Mouse (Mus musculus) retina, adult 2 months (tissue): ENCODE results near the gene Raet1e.
"Not testable (repeated sequence)": the region's sequence is repeated elsewhere in the genome, so short reads cannot be mapped to it uniquely, and the experiment has no call there.

Experiments used
- DNase-seq: peaks from one replicate; pipeline ENCODE4 v3.0.0-alpha.2; 2012; ENCODE audit warnings: low read depth, low spot score

The Raet1e gene

DNA sequence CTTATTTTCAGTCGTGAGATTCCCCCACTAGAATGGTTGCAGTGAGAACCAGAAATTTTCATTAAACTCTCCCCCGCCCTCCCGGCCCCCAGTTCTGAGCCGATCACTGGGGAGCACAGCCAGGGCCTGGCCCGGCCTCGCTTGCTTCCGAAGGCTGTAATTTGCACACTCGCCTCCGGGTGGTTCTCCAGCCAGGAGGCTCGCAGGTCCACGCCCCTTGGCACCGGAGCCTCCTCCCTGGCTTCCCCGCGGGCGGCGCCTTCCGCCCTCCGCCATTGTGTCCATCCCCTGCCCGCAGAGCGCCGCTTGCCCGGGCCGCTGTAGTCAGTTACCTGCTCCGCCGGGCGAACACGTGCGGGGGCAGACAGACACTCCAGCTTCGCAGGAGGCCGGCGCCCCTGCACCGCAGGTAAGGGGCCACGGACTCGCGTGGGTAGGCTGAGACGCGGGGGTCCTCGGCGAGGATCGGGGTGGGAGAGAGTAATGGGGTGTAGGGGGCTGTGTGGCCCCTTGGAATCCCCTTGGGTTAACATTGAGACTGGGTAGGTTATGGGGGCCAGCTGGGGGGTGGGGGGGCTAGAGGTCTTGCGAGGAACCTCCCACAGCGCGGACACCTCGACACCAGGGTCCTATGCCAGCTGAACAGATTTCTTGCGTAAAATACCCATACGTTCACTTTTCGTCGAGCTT is at the start of gene Raet1e, which contains the start of gene H60b:
Gene Raet1e, plus strand, starts transcription at position 260 of the 690 bp plus-strand sequence.
Gene H60b, plus strand, starts transcription at position 277 of the 690 bp plus-strand sequence.
- not testable (repeated sequence) for DNase-seq

GRCm38 (mm10) chr10:22140665-22141280 is 17.6 kb upstream of the Raet1e start:
- no peak for DNase-seq

DNA sequence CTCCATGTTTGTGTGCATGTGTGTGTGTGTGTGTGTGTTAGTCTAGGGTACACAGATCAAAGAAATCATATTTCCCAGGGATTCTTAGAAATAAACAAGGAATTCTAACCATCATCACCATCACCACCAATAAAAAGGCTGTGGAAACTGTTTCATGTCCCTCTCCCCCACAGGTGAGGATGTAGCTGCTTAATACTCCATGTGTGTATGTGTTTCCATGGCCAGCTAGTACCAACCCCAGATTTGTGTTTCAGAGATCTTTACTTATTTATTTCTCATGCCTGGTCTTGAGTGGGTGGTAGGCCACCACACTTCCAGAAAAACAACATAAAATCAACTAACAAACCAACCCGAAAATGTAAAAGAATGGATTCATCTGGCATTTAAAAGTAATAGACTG is 16.2 kb upstream of the Raet1e start:
- not testable (repeated sequence) for DNase-seq

- no peak for DNase-seq
Observed at GRCm38 (mm10) chr10:22142926-22143325, 15.4 kb upstream of the Raet1e start.

DNA sequence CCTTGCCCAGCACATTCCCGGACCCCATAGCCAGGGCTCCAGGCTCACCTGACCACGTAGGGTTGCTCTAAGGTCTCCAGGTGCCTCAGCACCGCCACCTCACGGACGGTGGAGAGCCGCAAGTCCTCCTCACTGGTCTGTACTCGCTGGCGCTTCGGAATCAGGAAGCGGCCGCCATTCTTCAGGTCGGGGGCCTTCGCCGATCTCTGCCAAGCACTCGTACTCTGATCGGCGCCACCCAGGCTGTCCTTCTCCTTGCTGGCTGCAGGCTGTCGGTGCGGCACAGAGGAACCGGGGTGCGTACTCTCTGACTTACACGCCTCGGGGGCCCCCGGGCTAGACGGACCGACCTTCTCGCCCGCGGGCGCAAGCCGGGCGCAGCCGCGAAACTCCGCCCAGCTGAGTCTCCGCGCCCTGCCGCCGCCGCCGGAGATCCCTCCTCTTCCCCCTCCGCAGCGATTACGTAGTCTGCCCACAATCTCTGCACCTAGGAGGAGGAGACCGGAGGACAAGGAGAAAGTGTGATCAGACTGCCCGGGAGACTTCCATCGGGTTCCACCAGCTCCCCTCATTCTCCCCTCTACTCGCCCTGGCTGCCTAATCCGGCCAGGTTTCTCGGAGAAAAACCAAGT is 9.8 kb upstream of the Raet1e start:
- DNase-seq = no peak

DNA sequence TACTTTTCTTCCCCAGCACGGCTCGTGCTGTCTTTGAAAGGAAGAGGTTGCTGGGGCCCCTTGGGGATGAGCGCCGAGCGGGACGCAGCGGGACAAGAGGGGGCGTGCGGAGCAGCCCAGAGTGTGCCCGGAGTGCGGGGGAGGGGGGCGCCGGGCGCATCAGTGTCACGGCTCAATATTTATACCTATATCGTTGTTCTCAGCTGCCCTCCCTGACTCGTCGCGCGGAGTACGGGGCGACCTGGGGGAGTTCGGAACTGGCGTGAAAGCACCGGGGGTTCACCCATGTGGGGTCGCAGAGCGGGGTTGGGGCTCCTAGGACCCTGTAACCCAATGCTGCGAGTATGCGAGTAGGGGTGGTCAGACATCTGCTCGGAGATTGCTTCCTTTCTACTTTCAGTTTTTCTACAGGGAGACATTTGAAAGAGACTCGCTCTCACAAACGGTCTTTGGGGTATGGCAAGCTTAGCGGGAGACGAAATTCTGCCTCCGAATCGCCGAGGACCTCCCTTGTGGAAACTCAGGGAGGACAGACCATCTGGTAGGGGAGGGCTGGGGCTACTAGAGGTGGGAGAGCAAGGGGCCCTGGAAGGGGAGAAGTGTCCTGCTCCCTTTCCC is 9.2 kb upstream of the Raet1e start, which contains the start of gene E030030I06Rik:
Gene E030030I06Rik, minus strand, starts transcription at position 198 of the 618 bp plus-strand sequence.
- DNase-seq = no peak

GRCm38 (mm10) chr10:22149691-22150465 is 8.5 kb upstream of the Raet1e start:
- no peak for DNase-seq

DNA sequence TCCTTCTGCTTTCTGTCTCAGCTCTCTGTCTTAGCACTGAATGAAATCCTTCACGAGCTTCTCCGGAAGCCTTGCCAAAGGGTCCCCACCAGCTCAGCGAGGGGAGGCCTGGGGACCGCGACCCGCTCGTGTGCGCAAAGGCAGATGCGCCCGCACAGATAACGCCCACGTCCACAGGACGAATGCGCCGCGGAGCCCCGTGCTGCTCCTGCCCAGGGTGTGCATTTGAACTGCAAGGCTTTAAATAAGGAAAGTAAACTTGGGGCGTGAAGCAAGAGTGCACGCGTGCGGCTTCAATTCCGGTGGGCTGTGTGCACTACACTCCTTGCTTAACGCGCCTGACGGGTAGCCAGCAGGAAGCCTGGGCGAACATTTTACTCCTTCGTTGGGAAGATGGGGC is 7.8 kb upstream of the Raet1e start:
- DNase-seq = no peak

DNA sequence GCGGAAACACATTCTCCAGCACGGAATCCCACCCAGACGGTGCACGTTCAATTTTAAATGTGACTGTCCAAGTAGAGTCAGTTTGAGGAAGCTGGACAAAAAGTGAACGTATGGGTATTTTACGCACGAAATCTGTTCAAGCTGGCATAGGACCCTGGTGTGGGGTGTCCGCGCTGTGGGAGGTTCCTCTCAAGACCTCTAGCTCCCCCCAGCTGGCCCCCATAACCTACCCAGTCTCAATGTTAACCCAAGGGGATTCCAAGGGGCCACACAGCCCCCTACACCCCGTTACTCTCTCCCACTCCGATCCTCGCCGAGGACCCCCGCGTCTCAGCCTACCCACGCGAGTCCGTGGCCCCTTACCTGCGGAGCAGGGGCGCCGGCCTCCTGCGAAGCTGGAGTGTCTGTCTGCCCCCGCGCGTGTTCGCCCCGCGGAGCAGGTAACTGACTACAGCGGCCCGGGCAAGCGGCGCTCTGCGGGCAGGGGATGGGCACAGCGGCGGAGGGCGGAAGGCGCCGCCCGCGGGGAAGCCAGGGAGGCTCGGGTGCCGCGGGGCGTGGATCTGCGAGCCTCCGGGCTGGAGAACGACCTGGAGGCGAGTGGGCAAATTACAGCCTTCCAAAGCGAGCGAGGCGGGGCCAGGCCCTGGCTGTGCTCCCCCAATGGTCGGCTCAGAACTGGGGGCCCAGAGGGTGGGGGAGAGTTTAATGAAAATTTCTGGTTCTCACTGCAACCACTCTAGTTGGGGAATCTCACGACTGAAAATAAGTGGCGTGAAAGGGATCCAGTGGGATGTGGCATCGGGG is 7.1 kb upstream of the Raet1e start:
- not testable (repeated sequence) for DNase-seq

- not testable (repeated sequence) for DNase-seq
Observed at GRCm38 (mm10) chr10:22151863-22152640, 6.3 kb upstream of the Raet1e start.

- DNase-seq = not testable (repeated sequence)
Observed at GRCm38 (mm10) chr10:22153147-22153690, 5.2 kb upstream of the Raet1e start.

DNA sequence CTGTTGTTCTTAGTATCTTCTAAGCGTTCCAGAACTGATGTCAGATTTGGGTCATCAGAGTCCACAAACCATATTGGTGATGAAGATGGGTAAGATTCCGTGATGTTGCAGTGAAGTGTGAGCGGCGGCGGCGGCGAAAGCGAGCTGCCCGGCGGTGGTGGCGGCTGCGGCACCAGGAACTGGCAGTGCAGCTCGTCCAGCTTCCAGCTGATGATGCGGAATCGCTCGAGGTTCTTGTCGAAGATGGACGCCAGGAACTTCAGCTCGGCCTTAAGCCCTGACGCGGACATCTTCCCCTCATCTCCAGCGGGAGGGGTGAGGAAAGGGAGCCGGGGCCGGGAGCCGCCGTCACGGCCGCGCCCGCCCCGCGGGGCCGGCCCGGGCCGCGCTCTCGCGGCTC is 4.2 kb upstream of the Raet1e start:
- not testable (repeated sequence) for DNase-seq

DNA sequence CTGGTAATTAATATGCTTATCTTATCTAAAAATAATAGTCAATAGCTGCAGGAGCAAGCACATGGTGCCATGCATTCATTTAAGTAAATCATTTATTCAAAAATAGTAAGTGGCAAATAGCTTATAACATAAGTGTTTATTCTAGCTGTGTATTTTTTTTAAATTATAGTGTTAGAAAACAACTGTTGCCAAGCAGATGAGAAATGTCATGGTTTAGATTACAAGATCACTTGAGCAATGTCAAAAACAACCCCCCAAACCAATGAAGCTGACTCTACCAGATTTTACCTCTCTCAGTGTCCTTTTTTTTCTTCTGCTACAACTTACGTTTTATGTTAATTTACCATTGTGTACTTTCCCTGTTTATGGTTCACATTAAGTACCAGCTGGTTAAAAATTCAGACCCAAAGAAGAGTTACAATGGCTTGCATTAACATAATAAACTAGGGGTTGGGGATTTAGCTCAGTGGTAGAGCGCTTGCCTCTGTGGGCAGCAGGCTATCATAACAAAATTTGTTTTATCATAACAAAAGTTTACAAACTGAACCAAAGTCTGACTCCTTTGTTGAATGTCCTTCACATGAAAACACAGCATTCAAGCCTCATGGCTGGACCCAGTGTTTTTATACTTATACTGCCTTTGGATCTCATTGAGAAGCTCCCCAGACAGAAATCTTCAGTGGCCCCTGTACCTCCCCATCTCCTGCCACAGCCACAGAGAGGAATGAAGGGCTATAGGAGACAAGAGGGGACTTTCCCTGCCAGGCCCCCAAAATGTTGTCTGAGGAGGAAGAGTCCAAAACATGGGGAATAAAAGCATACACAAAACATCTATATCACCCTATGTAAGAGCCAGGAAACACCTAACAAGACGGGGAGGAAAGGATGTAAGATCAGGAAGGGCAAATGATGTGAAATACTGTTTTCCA is 3.2 kb upstream of the Raet1e start:
- no peak for DNase-seq

DNA sequence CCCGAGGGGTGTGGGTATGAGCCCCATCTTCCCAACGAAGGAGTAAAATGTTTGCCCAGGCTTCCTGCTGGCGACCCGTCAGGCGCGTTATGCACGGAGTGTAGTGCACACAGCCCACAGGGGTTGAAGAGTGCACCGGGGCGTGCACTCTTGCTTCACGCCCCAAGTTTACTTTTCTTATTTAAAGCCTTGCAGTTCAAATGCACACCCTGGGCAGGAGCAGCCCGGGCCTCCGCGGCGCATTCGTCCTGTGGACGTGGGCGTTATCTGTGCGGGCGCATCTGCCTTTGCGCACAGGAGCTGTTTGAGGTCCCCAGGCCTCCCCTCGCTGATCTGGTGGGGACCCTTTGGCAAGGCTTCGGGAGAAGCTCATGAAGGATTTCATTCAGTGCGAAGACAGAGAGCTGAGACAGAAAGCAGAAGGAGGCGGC is 777 bp downstream of the Raet1e start:
- no peak for DNase-seq

DNA sequence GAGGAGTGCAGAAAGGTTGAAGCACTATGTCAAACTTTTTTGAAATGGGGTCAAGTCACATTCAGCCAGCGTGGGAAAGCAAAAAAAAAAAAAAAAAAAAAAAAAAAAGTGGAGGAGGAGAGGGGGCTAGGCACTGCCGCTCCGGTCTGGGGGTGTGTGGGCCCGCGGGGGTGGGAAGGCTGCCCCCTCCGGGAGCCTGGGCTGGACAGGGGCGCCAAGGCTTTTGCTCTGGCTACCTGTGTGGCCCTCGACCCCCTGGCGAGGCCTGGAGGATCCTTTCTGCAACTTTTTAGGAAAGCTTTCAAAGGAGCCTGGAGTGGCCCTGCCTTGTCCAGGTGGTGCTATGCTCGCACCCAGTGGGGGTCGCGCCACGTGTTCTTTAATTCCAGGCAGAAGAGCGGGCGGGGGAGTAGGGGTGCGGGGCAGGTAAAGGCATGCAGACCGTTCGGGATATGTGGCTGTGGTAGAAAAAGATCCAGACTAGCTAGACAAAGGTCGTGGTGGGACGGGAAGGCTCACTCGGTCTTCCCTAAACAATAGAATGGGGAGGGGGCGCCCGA is 1.3 kb downstream of the Raet1e start:
- DNase-seq = no peak

- DNase-seq = not testable (repeated sequence)
Observed at GRCm38 (mm10) chr10:22163279-22163678, 4.9 kb downstream of the Raet1e start.

DNA sequence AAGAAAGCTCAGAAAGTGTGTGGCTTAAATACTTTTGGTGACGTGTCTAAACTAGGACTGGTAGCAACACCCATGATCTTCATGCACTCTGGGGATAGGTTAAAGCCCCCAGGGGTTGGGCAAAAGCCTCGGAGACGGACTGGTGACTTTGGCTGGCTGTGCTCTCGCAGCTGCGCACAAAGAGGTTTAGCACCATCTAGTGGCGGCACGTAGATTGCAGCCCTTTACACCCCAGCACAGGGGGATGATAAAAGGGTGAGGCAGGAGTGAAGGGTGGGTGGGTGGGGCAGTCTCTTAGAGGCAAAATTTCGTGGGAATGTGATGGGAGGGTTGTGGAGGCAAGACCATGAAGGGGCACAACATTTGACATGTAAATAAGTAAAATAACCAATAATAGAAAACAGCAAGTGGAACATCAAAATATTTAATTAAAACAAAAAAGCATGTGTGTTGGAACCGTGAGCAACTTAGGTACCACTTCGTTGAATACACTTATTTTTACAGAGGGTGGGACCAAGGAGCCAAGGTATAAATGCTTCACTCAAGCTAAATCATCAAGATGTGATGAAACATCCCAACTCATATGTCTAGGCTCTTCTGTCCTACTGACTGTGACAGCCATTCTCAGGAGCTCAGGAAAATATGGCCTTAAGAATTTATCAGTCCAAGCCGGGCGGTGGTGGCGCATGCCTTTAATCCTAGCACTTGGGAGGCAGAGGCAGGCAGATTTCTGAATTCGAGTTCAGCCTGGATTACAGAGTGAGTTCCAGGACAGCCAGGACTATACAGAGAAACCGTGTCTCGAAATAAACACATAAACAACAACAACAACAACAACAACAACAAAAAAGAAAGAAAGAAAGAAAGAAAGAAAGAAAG is 5.6 kb downstream of the Raet1e start:
- not testable (repeated sequence) for DNase-seq
